Mouse (Mus musculus) G1E (cell line): ENCODE measurements at regions not wholly inside any gene's neighbourhood (a gene's known extent, or its start where the extent isn't known, plus 50 kb on each side); places are given as distances from the start of the nearest gene placed in this dataset.

ENCODE experiments used
- ATAC-seq: 2 replicates; pipeline ENCODE4 v1.8.0; 2016; ENCODE audit warnings: mild to moderate bottlenecking; ENCODE audit not compliant: insufficient number of reproducible peaks, poor library complexity, low FRiP score, severe bottlenecking; ENCODE audit errors: extremely low read depth
- DNase-seq: peaks from one replicate; pipeline ENCODE4 v3.0.0; 2012; ENCODE audit warnings: low spot score
- H3K27me3 ChIP-seq: 2 replicates; pipeline ENCODE4 v1.6.1; 2012; ENCODE audit warnings: mild to moderate bottlenecking, low read length, inconsistent platforms; ENCODE audit not compliant: insufficient read depth
- H3K36me3 ChIP-seq: replicated peaks from 2 replicates; pipeline ENCODE3; 2012; ENCODE audit warnings: mild to moderate bottlenecking, inconsistent platforms
- H3K4me1 ChIP-seq: 2 replicates; pipeline ENCODE4 v1.6.1; 2012; ENCODE audit warnings: low read depth, low read length, inconsistent platforms, mixed read lengths; ENCODE audit not compliant: insufficient read depth
- H3K4me3 ChIP-seq: 2 replicates; pipeline ENCODE4 v1.5.1; 2012; ENCODE audit warnings: low read depth, mild to moderate bottlenecking, inconsistent platforms, low read length, moderate library complexity, mixed read lengths
- H3K9me3 ChIP-seq: replicated peaks from 2 replicates; pipeline ENCODE4 v1.6.1; 2012; ENCODE audit warnings: inconsistent platforms
- CTCF ChIP-seq: IDR thresholded peaks from 2 replicates; pipeline ENCODE4 v1.5.1; 2012; ENCODE audit warnings: low read depth, low read length, inconsistent platforms, mixed read lengths
- GATA1 ChIP-seq: IDR thresholded peaks from 2 replicates; pipeline ENCODE4 v1.6.1; 2012; ENCODE audit warnings: borderline replicate concordance, low read length, inconsistent platforms, mixed read lengths
- GATA2 ChIP-seq: IDR thresholded peaks from 2 replicates; pipeline ENCODE4 v1.6.1; 2012; ENCODE audit warnings: low read depth, low read length, inconsistent platforms, borderline replicate concordance
- POLR2AphosphoS5 ChIP-seq: IDR thresholded peaks from 2 replicates; pipeline ENCODE4 v1.6.1; 2012; ENCODE audit warnings: low read depth, low read length, inconsistent platforms; ENCODE audit not compliant: insufficient replicate concordance
- TAL1 ChIP-seq: conservative IDR thresholded peaks from 2 replicates; pipeline ENCODE4 v1.6.1; 2012; ENCODE audit warnings: low read depth, low read length, inconsistent platforms, mixed read lengths

GRCm38 (mm10) chr7:88959332-88960124 is 444.5 kb downstream of the Tmem135 start:
- ATAC-seq (no peak), DNase-seq (no peak)
- H3K4me1 ChIP-seq = no peaks in the 10 kb centered on the region
- no peak overlapping the region for H3K4me3 ChIP-seq
- TF ChIP-seq POLR2AphosphoS5 (no peak), TAL1 (no peak), CTCF (no peak), GATA1 (no peak), GATA2 (no peak)
- H3K27me3 ChIP-seq = no peaks in the 10 kb centered on the region
- no peaks in the 10 kb centered on the region for H3K36me3 ChIP-seq
- H3K9me3 ChIP-seq = no peaks in the 10 kb centered on the region

GRCm38 (mm10) chr7:88954978-88955377 is 449.0 kb downstream of the Tmem135 start:
- H3K4me3 ChIP-seq = no peak overlapping the region
- ATAC-seq (no peak), DNase-seq (no peak)
- no peaks in the 10 kb centered on the region for H3K27me3 ChIP-seq
- no peaks in the 10 kb centered on the region for H3K36me3 ChIP-seq
- TF ChIP-seq POLR2AphosphoS5 = no peak
- no peak for TF ChIP-seq CTCF
- TF ChIP-seq TAL1 = no peak
- no peak for TF ChIP-seq GATA2
- TF ChIP-seq GATA1 = no peak
- no peaks in the 10 kb centered on the region for H3K9me3 ChIP-seq
- H3K4me1 ChIP-seq = no peaks in the 10 kb centered on the region

- TF ChIP-seq CTCF (no peak), POLR2AphosphoS5 (no peak), GATA2 (no peak), TAL1 (no peak), GATA1 (no peak)
- Histone ChIP-seq H3K4me1 (no peaks in the 10 kb centered on the region), H3K9me3 (no peaks in the 10 kb centered on the region), H3K27me3 (no peaks in the 10 kb centered on the region), H3K4me3 (no peak overlapping the region), H3K36me3 (no peaks in the 10 kb centered on the region)
- DNase-seq = no peak
- no peak for ATAC-seq
These were observed 458.7 kb downstream of the Tmem135 start for GRCm38 (mm10) chr7:88945338-88945737.

- no peaks in the 10 kb centered on the region for H3K9me3 ChIP-seq
- no peak for DNase-seq
- no peaks in the 10 kb centered on the region for H3K4me1 ChIP-seq
- H3K36me3 ChIP-seq = no peaks in the 10 kb centered on the region
- no peak overlapping the region for H3K4me3 ChIP-seq
- no peaks in the 10 kb centered on the region for H3K27me3 ChIP-seq
- no peak for ATAC-seq
- TF ChIP-seq GATA2 (no peak), CTCF (no peak), TAL1 (no peak), GATA1 (no peak), POLR2AphosphoS5 (no peak)
These were observed 459.1 kb downstream of the Tmem135 start for GRCm38 (mm10) chr7:88944936-88945335.

- Histone ChIP-seq H3K4me1 (no peaks in the 10 kb centered on the region), H3K36me3 (no peaks in the 10 kb centered on the region), H3K27me3 (no peaks in the 10 kb centered on the region), H3K9me3 (no peaks in the 10 kb centered on the region), H3K4me3 (no peak overlapping the region)
- ATAC-seq (no peak), DNase-seq (no peak)
- TF ChIP-seq TAL1 (no peak), POLR2AphosphoS5 (no peak), GATA2 (no peak), GATA1 (no peak), CTCF (no peak)
These were observed 462.6 kb downstream of the Tmem135 start for GRCm38 (mm10) chr7:88941246-88941910.

GRCm38 (mm10) chr7:88940196-88940595 is 463.8 kb downstream of the Tmem135 start:
- no peak for TF ChIP-seq POLR2AphosphoS5
- ATAC-seq = no peak
- no peaks in the 10 kb centered on the region for H3K9me3 ChIP-seq
- no peaks in the 10 kb centered on the region for H3K4me1 ChIP-seq
- no peak overlapping the region for H3K4me3 ChIP-seq
- no peaks in the 10 kb centered on the region for H3K27me3 ChIP-seq
- no peak for DNase-seq
- H3K36me3 ChIP-seq = no peaks in the 10 kb centered on the region
